Mouse (Mus musculus) left cerebral cortex, adult 2 months (tissue): ENCODE measurements at regions not wholly inside any gene's neighbourhood (a gene's known extent, or its start where the extent isn't known, plus 50 kb on each side); places are given as distances from the start of the nearest gene placed in this dataset.

Source experiments
- DNase-seq, 2 experiments: peaks; one replicate each; pipeline ENCODE4 v3.0.0; 2021 to 2022; ENCODE audit warnings: low spot score in 2 of 2, mixed read lengths in 1 of 2; ENCODE audit errors: extremely low spot score in 1 of 2
- H3K27ac ChIP-seq: fragments of 200-600 bp; 2 replicates; pipeline ENCODE4 v1.8.1; 2022
- H3K4me3 ChIP-seq: fragments of 200-600 bp; 2 replicates; pipeline ENCODE4 v1.8.1; 2022
- CTCF ChIP-seq: fragments of 200-600 bp; IDR thresholded peaks from 2 replicates; pipeline ENCODE4 v1.8.1; 2022; ENCODE audit warnings: antibody characterized with exemption, mild to moderate bottlenecking, moderate library complexity
- intact Hi-C: fragments of 180-260 bp; cut with DNase I; formaldehyde crosslinking; loops from one replicate; pipeline ENCODE4 v1.15.1; 2025

- intact Hi-C loops = no loop called here
- no peak for DNase-seq
- no peak for TF ChIP-seq CTCF
- no peak overlapping the region for H3K27ac ChIP-seq
- H3K4me3 ChIP-seq = no peak overlapping the region
These were observed 659.8 kb downstream of the Tfap2b start for GRCm38 (mm10) chr1:19868478-19868877.

DNA sequence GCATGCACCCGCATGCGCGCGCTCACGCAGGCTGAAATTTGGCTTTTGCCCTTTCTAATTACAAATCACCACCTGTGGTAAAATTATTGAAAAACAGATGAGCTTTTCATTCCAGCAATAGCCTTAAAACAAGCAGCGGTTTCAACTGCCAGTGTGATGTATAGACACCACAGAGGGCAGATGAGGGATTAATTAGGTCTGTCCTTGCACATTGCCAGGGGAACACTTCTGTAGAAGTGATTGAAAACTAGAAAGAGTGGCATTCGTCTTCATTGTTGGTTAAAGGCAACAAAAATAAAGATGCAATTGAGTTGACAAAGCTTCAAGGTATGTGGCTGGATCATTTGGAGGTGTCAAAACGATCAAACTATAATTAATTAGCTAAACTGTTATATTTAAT, 672.5 kb downstream of the Tfap2b start:
- no peak overlapping the region for H3K4me3 ChIP-seq
- intact Hi-C loops = no loop called here

GRCm38 (mm10) chr1:19899426-19899825, 690.7 kb downstream of the Tfap2b start:
- intact Hi-C loops = no loop called here
- no peak overlapping the region for H3K4me3 ChIP-seq
- H3K27ac ChIP-seq = no peak overlapping the region

More for the DNA sequence above, 672.5 kb downstream of the Tfap2b start:
- no peak overlapping the region for H3K27ac ChIP-seq
- DNase-seq = no peak
- TF ChIP-seq CTCF = no peak

GRCm38 (mm10) chr1:19899889-19900310, 691.2 kb downstream of the Tfap2b start:
- DNase-seq = no peak
- intact Hi-C loops = no loop called here
- Histone ChIP-seq H3K4me3 (no peak overlapping the region), H3K27ac (no peak overlapping the region)
- TF ChIP-seq CTCF = no peak

More at GRCm38 (mm10) chr1:19899426-19899825, 690.7 kb downstream of the Tfap2b start:
- no peak for TF ChIP-seq CTCF
- DNase-seq = no peak

- intact Hi-C loops = no loop called here
- TF ChIP-seq CTCF = no peak
- no peak overlapping the region for H3K27ac ChIP-seq
- no peak overlapping the region for H3K4me3 ChIP-seq
- no peak for DNase-seq
These were observed 692.3 kb downstream of the Tfap2b start for GRCm38 (mm10) chr1:19900983-19901531.

DNA sequence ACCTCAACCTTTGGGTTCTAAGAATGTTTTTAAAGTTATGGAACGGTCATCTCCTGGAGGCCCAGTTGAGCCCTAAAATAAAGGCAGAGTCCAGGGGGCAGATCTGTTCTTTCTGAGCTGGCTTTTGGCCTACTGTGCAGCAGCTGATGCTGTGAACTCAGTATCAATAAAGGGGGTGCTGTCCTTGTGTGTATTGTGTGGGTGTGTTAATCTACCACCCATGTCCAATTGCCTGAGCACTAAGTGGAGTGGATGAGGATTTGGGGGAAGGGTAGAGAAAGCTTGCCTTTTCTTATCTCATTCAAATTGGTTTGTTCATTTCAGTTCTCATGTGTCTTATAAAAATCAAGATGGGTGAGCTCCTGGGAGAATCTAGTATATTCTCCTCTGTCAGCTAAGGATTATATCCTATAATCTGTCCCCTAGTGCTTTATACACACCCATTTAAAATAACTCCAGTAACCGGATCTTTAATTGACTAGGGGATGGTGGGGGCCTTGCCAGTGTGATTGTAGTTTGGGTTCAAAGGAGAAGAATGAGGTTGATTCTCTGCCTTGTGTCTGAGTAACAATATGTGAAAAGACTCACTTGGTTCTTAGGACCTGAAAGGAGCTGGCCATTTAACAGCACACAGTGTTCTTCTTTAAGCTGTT, 703.6 kb downstream of the Tfap2b start:
- H3K27ac ChIP-seq = no peak overlapping the region
- TF ChIP-seq CTCF = no peak
- no peak for DNase-seq
- H3K4me3 ChIP-seq = no peak overlapping the region
- intact Hi-C loops = no loop called here

- DNase-seq = no peak
- no peak for TF ChIP-seq CTCF
- Histone ChIP-seq H3K27ac (no peak overlapping the region), H3K4me3 (no peak overlapping the region)
- intact Hi-C loops = no loop called here
These were observed 699.1 kb downstream of the Pkhd1 start for GRCm38 (mm10) chr1:19918762-19919161.

DNA sequence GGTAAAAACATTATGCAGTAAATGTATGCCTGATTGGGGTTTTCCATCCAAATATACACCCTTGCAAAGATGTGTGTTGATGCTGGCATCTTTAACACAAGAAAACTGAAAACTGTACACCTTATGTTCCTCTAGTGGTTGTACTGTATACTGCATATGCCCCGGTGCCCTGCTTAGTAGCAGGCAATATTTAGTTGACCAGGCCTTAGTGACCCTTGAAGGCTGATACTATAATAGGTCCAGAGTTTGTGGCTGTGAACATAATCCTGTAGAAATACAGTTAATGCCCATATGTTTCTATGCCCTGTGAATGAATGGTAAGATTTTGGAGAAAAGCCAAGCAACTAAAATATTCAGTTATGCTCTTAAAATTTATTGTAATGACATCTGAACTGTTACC, 690.7 kb downstream of the Pkhd1 start:
- Histone ChIP-seq H3K4me3 (no peak overlapping the region), H3K27ac (no peak overlapping the region)
- no peak for TF ChIP-seq CTCF
- intact Hi-C loops = no loop called here
- no peak for DNase-seq

DNA sequence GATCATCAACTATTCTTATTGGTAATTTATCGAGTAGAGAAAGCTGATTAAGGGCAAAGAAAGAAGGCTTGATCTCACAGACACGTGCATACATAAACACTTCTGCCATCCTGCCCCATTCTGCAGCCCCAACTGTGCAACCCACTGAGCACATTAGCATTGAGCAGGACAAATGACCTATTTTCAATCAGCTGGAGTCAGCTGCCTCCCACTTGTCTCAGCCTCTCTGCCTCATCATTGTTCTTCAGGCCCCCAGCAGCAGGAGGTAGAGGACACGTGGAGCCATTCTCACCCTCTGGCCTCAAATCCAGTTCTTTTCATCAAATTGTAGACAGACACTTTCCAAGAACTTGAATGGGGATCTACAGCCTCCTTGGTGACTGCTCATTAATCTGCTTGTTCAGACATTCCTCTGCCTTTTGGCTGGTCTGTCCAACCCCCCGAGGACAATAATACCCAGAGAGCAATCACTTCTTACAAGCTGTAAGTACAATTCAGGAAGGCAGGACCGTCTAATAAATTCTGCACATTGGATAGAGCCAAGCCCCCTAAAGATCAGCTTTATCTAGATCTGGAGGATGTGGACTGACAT, 690.0 kb downstream of the Pkhd1 start:
- TF ChIP-seq CTCF = no peak
- H3K27ac ChIP-seq = no peak overlapping the region
- no peak overlapping the region for H3K4me3 ChIP-seq
- no peak for DNase-seq
- intact Hi-C loops = no loop called here

GRCm38 (mm10) chr1:19951050-19951679, 666.7 kb downstream of the Pkhd1 start:
- Histone ChIP-seq H3K4me3 (no peak overlapping the region), H3K27ac (no peak overlapping the region)
- no peak for DNase-seq
- no peak for TF ChIP-seq CTCF
- intact Hi-C loops = no loop called here

DNA sequence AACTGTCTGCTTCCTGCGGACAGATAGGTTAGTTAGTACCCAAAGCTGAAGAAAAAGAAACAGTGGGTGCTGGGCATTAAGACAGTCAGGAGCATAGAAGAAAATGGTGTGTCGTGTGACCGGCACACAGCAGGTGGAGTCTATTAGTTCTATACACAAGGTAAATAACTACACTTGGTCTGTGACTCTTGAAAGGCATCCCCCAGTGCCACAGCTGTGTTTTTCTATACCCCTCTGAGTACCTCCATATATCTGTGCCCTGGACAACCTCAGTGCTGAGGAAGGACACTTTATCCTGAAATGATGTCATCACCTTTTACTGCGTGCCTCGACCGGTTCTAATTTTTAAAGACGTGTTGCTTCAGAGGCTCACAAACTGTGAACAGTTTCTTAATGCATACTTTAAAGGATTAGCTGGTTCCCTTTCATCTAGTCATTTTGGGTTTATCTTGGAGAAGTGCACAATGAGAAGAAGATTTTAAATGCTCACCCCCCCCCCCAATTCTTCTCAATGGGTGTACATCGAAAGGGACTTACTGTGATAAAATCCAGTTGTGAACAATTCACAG, 666.1 kb downstream of the Pkhd1 start:
- no peak overlapping the region for H3K4me3 ChIP-seq
- intact Hi-C loops = no loop called here

GRCm38 (mm10) chr1:19973364-19973763, 644.5 kb downstream of the Pkhd1 start:
- H3K4me3 ChIP-seq = no peak overlapping the region
- H3K27ac ChIP-seq = no peak overlapping the region
- TF ChIP-seq CTCF = peak; percentile 23
- DNase-seq = no peak
- intact Hi-C loops = loop anchor here (1.0 kb wide), 1 partner anchor 768 kb away; no protein-coding TSS in a partner anchor

More for the DNA sequence above, 666.1 kb downstream of the Pkhd1 start:
- DNase-seq = no peak
- TF ChIP-seq CTCF = no peak
- no peak overlapping the region for H3K27ac ChIP-seq
